Mouse (Mus musculus) retina, postnatal 7 days (tissue): ENCODE data around the gene Plxdc1.

Experiments
- DNase-seq: peaks from one replicate; pipeline ENCODE4 v3.0.0-alpha.2; 2012; ENCODE audit warnings: low read depth, low spot score

Gene Plxdc1

GRCm38 (mm10) chr11:98016824-98017223 lies 30.6 kb upstream of the Plxdc1 start:
- no peak for DNase-seq

DNA sequence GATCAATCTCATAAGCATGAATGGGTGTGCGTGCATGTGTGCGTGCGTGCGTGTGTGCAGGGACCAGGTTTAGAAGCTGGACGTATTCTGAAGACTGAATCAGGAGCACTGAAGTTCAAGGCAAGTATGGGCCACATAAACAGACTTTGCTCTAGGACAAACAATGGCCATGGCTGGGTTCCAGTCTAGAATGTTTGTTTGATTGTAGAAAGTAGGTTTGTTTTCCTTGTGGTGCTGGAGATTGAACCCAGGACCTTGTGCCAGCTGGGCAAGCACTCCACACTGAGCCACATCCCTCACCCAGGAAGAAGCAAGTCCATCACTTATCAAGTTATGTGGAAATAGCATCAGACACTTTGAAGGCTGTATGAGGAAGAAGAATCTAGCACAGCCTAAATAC lies 29.9 kb upstream of the Plxdc1 start:
- DNase-seq: no peak

GRCm38 (mm10) chr11:98012831-98013230 lies 26.6 kb upstream of the Plxdc1 start:
- DNase-seq: no peak

- DNase-seq: no peak
Observed at GRCm38 (mm10) chr11:98011716-98012115, 25.5 kb upstream of the Plxdc1 start.

DNA sequence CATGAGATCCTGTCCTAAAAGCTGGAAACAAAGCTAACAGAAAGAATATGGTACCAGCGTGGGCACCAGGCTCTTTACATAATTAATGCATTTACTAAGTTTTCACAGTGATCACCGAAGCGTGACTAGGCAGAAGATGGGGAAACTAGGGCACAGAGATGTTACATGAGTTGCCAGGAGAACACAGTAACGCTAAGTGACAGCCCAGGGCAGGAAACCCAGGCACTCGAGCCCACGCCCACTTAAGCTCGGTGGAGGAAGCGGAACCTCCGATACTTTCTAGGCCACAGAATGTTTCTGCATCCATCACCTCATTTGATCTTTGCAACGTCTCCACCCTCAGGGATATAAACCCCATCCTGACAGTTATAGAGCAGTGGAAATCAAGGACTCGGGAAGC lies 21.8 kb upstream of the Plxdc1 start:
- no peak for DNase-seq

DNA sequence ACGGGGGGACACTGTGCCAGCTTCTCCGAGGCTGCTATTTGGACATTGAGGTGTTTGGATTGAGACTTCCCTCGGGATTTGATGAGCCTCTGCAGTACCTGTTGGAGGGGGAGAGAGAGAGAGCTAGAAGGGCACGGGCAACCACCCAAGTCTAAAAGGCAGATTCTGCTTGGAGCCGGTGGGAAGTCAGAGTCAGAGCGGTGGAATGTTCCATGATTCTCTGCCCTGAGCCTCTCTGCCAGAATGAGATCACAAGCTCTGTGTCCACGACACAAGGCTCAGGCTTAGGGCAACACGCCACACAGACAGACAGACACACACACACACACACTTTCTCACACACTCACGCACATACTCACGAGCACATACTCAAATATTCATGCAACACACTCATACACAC lies 19.4 kb upstream of the Plxdc1 start:
- no peak for DNase-seq

GRCm38 (mm10) chr11:98005076-98005475 lies 18.8 kb upstream of the Plxdc1 start:
- no peak for DNase-seq

- no peak for DNase-seq
Observed at GRCm38 (mm10) chr11:98004161-98004560, 17.9 kb upstream of the Plxdc1 start.

GRCm38 (mm10) chr11:98003171-98003671 lies 17.0 kb upstream of the Plxdc1 start:
- DNase-seq: no peak

DNA sequence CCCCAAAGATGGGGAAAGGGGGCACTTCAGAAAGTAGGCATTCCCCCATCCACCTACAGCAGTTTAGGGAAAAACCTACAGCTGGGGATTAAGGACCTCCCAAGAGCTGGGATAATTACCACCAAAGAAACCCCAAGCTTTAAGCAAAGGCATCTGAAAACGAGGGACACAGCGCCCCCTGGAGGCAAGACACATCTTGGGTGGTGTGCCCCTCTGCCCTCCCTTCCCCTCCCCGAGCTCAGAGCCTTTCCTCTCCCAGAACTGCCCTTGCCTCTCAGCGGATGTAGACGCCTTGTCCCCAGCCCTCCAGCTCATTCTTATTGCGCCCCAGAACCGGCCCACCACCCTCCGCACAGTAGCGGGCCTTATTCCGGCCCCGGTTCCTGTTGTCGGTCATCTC lies 16.4 kb upstream of the Plxdc1 start:
- peak; percentile 70 for DNase-seq

GRCm38 (mm10) chr11:98001986-98002385 lies 15.7 kb upstream of the Plxdc1 start:
- DNase-seq: no peak

DNA sequence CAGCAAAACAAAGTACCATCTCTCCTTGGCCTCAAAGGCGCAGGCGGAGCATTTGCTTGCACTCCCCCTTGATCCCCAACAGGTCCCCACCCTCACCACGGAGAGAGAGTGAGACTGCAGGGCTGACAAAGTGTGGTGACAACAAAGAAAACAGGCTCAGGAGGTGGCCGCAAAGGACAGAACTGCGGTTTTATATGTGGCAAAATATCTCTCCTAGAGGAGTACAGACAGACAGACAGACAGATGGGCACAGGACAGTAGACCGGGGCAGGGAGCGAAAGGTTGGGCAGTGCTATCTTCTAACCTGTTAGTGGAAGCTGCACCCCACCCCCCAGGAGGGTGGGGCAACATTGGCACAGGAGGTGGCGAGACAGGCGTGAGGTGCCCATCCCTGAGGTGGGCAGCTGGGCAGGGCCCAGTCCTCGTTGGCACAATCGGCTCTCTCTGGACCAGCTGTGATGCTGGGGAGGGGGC lies 15.1 kb upstream of the Plxdc1 start:
- DNase-seq: no peak

- DNase-seq: no peak
Observed at GRCm38 (mm10) chr11:98000378-98001140, 14.3 kb upstream of the Plxdc1 start.

DNA sequence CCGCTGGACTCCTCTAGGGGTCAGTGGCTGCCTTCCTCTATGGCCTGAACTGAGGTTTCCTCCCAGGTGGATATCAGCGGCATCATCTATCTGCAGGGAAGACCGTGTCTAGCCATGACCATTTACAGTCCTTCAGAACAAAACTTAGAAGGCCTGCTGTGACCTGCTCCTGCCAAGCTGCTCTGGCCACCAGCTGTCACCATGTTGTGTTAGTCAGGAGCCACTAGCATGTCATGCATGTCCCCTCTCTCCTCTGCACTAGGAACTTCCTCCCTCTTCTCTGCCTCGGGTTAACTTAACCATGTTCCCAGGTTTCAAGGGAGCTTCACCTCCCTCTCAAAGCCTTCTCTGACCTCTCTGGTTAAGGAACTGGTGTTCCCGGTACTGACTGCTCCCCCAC lies 13.5 kb upstream of the Plxdc1 start:
- DNase-seq: no peak

DNA sequence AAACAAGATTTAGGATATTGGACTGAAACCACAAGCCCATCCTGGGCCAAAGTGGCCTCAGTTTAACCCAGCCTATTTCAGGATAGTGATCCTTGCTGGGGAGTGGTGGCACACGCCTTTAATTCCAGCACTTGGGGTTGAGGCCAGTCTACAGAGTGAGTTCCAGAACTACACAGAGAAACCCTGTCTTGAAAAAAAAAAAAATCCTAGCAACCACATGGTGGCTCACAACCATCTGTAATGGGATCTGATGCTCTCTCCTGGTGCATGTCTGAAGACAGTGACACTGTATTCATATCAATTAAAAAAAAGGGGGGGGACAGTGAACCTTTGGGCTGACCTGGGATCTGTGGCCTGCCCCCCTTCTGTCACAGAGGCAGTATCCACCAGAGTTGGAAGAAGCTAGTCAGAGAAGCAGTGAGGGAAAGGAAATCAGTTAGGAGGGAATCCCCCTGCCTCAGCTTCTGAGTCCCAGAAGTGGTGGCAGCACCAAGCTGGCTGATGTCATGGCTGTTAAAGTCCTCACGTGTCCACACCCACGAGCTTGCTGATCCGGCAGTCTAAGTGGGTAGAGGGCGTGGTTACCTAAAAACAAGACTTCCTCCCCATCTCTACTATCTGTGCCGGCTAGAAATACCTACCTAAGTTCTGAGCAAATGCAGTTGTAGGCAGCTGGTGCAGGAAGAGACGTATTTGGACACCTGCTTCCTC lies 12.8 kb upstream of the Plxdc1 start:
- DNase-seq: no peak

GRCm38 (mm10) chr11:97998074-97998793 lies 12.0 kb upstream of the Plxdc1 start:
- DNase-seq: no peak

DNA sequence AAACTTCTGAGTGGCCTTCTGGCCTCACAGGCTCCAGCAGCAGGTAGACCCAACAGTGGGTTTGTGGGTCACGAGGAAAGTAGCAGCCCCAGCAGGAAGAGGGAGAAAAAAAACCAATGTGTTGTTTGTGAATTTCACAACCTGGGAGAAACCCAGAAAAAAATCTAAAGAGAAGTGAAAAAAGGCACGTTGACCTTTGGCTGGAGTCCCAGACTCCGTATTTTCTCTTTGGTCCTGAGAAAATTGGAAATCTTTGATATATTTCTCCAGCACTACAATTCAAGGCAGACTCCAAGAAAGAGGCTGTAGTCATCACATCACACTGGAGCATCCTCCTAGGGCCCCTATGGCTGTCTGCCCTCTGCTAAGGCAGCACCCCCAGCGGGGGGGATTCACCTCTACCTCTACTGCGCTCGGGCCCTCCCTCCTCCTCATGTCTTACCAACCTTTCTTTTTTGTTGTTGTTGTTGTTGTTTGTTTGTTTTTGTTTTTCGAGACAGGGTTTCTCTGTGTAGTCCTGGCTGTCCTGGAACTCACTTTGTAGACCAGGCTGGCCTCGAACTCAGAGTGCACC lies 11.2 kb upstream of the Plxdc1 start:
- DNase-seq: no peak

GRCm38 (mm10) chr11:97996691-97997090 lies 10.4 kb upstream of the Plxdc1 start:
- DNase-seq: no peak

GRCm38 (mm10) chr11:97995564-97996288 lies 9.5 kb upstream of the Plxdc1 start, which contains the start of gene Arl5c:
Arl5c (minus strand) TSS chr11:97996181.
- DNase-seq: no peak

DNA sequence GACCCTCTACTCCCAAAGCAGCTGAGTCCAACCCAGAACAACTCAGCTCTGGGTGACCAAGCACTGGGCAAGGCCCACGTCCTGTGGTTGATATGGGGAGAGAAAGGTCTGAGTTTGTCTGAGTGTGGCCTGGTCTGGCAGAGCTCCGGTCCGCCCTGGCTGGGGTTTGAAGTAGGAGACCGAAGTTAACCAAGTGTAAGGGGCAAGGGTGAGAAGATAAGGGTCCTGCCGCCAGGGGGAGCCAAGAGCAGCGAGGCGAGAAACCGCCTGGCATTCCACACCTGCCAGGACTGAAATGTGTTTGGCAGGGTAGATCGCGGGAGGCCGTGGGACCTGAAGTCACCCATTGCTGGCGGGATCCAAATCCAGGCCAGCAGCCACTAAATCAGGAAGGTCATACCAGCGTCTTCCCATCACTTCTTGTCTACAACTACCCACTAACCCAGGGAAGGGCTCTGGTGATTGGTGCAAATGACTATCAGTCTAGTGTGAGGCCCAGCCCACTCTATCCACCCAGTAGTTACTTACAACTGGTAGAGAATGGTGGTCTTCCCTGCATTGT lies 8.4 kb upstream of the Plxdc1 start:
- DNase-seq: no peak
